Mouse (Mus musculus) olfactory bulb, adult 2 months (tissue): Measurements from ENCODE around the gene Sbk1.

Source experiments
- CTCF ChIP-seq: fragments of 200-500 bp; IDR thresholded peaks from 2 replicates; pipeline ENCODE4 v1.5.1; 2012; ENCODE audit warnings: low read depth, mild to moderate bottlenecking, low read length, moderate library complexity; ENCODE audit not compliant: insufficient read depth
- POLR2A ChIP-seq: fragments of 200-500 bp; IDR thresholded peaks from 2 replicates; pipeline ENCODE4 v1.6.1; 2012; ENCODE audit warnings: mild to moderate bottlenecking, low read depth, low read length, moderate library complexity; ENCODE audit not compliant: insufficient read depth

DNA sequence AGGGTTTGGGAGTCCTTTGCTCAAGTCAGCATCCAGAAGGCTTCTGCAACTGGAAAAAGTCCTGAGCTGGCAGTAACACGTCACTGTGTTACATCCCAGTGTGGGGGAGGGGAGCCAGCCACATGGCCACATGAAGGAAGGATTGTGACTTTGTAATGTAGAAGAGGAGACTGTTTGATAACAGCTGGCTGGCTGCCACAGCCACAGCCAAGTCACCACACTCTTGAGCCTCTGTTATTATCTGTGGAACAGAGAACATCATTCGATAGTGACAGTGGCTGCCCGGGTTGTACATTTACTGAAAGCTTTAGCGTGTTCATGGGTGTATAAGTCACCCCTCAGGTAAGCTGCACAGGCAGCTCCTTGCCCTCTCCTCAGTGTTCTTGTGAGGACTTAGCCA lies 12.4 kb downstream of the Sbk1 start:
- TF ChIP-seq CTCF: no peak
- no peak for TF ChIP-seq POLR2A
